Mouse (Mus musculus) midbrain, embryonic 11.5 days (tissue): ENCODE measurements around the gene Ccdc183. TPM values are rescaled to one million over a fixed set of nuclear protein-coding genes. Genes with fewer than 3 reads are reported as not detected.

Experiments used
- ATAC-seq: fragments of 200-750 bp; cut with Nextera tagmentation; 2 replicates; pipeline ENCODE4 v1.8.0; 2017; ENCODE audit warnings: moderate TSS enrichment, moderate library complexity; ENCODE audit not compliant: low FRiP score
- DNase-seq: peaks from one replicate; pipeline ENCODE4 v3.0.0; 2015; ENCODE audit warnings: low spot score; ENCODE audit errors: missing footprints
- H3K27ac ChIP-seq: fragments of 300-500 bp; sonication (generic); 2 replicates; pipeline ENCODE4 v1.5.1; 2014; ENCODE audit warnings: low read depth, low read length
- H3K27me3 ChIP-seq: fragments of 300-500 bp; sonication (generic); 2 replicates; pipeline ENCODE4 v1.6.1; 2014; ENCODE audit warnings: mild to moderate bottlenecking, low read length, moderate library complexity, mixed read lengths; ENCODE audit not compliant: control insufficient read depth, insufficient read depth
- H3K36me3 ChIP-seq: fragments of 300-500 bp; sonication (generic); 2 replicates; pipeline ENCODE4 v1.6.1; 2014; ENCODE audit warnings: mild to moderate bottlenecking, low read length, moderate library complexity, mixed read lengths; ENCODE audit not compliant: control insufficient read depth, insufficient read depth
- H3K4me1 ChIP-seq: fragments of 300-500 bp; sonication (generic); 2 replicates; pipeline ENCODE4 v1.6.1; 2014; ENCODE audit warnings: low read length; ENCODE audit not compliant: control insufficient read depth, insufficient read depth
- H3K4me2 ChIP-seq: fragments of 300-500 bp; sonication (generic); 2 replicates; pipeline ENCODE4 v1.6.1; 2014; ENCODE audit warnings: mild to moderate bottlenecking, moderate library complexity
- H3K4me3 ChIP-seq: fragments of 300-500 bp; sonication (generic); 2 replicates; pipeline ENCODE4 v1.5.1; 2014; ENCODE audit warnings: low read depth, low read length
- H3K9ac ChIP-seq: fragments of 300-500 bp; sonication (generic); 2 replicates; pipeline ENCODE4 v1.6.1; 2014; ENCODE audit warnings: low read length
- H3K9me3 ChIP-seq: fragments of 300-500 bp; sonication (generic); 2 replicates; pipeline ENCODE4 v1.6.1; 2016; ENCODE audit warnings: low read length; ENCODE audit not compliant: control insufficient read depth
- WGBS: fragments of 180-500 bp; shearing (Covaris S2); extraction: QIAGEN DNeasy Blood & Tissue Kit; methylation state at CpG from one replicate; pipeline ENCODE4 v1.1.7; 2014; 5-methylcytosine and 5-hydroxymethylcytosine counted together
- polyA plus RNA-seq: library from polyadenylated mRNA; unstranded; fragments of >200 nt; fragmentation: Nextera tagmentation; extraction: Ambion mirVana; gene quantifications from 2 replicates; pipeline ENCODE4 v1.2.1, GENCODE M21; 2014

The Ccdc183 gene
- polyA plus RNA-seq, 1 experiment from 2014 or later, result 0.25 TPM

GRCm38 (mm10) chr2:25654502-25654901, 37.0 kb upstream of the Ccdc183 start:
- H3K4me1 ChIP-seq, result no peaks in the 10 kb centered on the region
- DNase-seq (no peak), ATAC-seq (no peak)
- no peaks in the 10 kb centered on the region for H3K36me3 ChIP-seq
- no peak overlapping the region for H3K4me2 ChIP-seq
- no peak overlapping the region for H3K27ac ChIP-seq
- no peak overlapping the region for H3K4me3 ChIP-seq
- H3K9ac ChIP-seq, result no peak overlapping the region
- no peaks in the 10 kb centered on the region for H3K27me3 ChIP-seq
- WGBS, result 47% methylated on average over 1 of the region's 1 CpGs
- no peaks in the 10 kb centered on the region for H3K9me3 ChIP-seq

GRCm38 (mm10) chr2:25652902-25653301, 35.4 kb upstream of the Ccdc183 start, which contains the start of gene Lcn8:
Gene Lcn8, plus strand, starts transcription at chr2:25653120.
- H3K27ac ChIP-seq, result no peak within 1 kb of the TSS
- WGBS, result 83% methylated on average over 2 of the region's 2 CpGs

GRCm38 (mm10) chr2:25639890-25640289, 22.4 kb upstream of the Ccdc183 start:
- no peak for ATAC-seq
- Histone ChIP-seq H3K4me1 (no peaks in the 10 kb centered on the region), H3K36me3 (no peaks in the 10 kb centered on the region), H3K4me2 (no peak overlapping the region), H3K27ac (no peak overlapping the region), H3K9me3 (no peaks in the 10 kb centered on the region), H3K4me3 (no peak overlapping the region), H3K27me3 (no peaks in the 10 kb centered on the region), H3K9ac (no peak overlapping the region)
- DNase-seq, result peak; percentile 91
- WGBS, result 19% methylated on average over 6 of the region's 6 CpGs

More at GRCm38 (mm10) chr2:25652902-25653301, 35.4 kb upstream of the Ccdc183 start, which contains the start of gene Lcn8:
- no peaks in the 10 kb centered on the region for H3K36me3 ChIP-seq
- no peaks in the 10 kb centered on the region for H3K9me3 ChIP-seq
- H3K4me1 ChIP-seq, result no peaks in the 10 kb centered on the region
- H3K4me3 ChIP-seq, result no peak within 1 kb of the TSS
- no peak within 1 kb of the TSS for H3K4me2 ChIP-seq
- no peak for ATAC-seq
- DNase-seq, result no peak
- H3K27me3 ChIP-seq, result no peaks in the 10 kb centered on the region
- H3K9ac ChIP-seq, result no peak within 1 kb of the TSS

GRCm38 (mm10) chr2:25634046-25634445, 16.6 kb upstream of the Ccdc183 start:
- DNase-seq (no peak), ATAC-seq (no peak)
- Histone ChIP-seq H3K27me3 (no peaks in the 10 kb centered on the region), H3K4me2 (no peak overlapping the region), H3K9me3 (no peaks in the 10 kb centered on the region), H3K27ac (no peak overlapping the region), H3K36me3 (no peaks in the 10 kb centered on the region), H3K4me3 (no peak overlapping the region), H3K9ac (no peak overlapping the region), H3K4me1 (no peaks in the 10 kb centered on the region)
- WGBS, result 26% methylated on average over 1 of the region's 1 CpGs

- Histone ChIP-seq H3K4me2 (no peak overlapping the region), H3K27ac (no peak overlapping the region), H3K36me3 (no peaks in the 10 kb centered on the region), H3K4me1 (no peaks in the 10 kb centered on the region), H3K9me3 (no peaks in the 10 kb centered on the region), H3K9ac (no peak overlapping the region), H3K4me3 (no peak overlapping the region), H3K27me3 (no peaks in the 10 kb centered on the region)
- 83% methylated on average over 3 of the region's 3 CpGs for WGBS
- DNase-seq (no peak), ATAC-seq (no peak)
Observed at GRCm38 (mm10) chr2:25633616-25634015, 16.1 kb upstream of the Ccdc183 start.

- DNase-seq (no peak), ATAC-seq (no peak)
- no peaks in the 10 kb centered on the region for H3K9me3 ChIP-seq
- 52% methylated on average over 4 of the region's 4 CpGs for WGBS
- H3K27ac ChIP-seq, result no peak overlapping the region
- no peaks in the 10 kb centered on the region for H3K4me1 ChIP-seq
- H3K4me2 ChIP-seq, result no peak overlapping the region
- H3K9ac ChIP-seq, result no peak overlapping the region
- H3K36me3 ChIP-seq, result no peaks in the 10 kb centered on the region
- no peaks in the 10 kb centered on the region for H3K27me3 ChIP-seq
- H3K4me3 ChIP-seq, result no peak overlapping the region
Observed at GRCm38 (mm10) chr2:25628738-25629137, 11.3 kb upstream of the Ccdc183 start.

- no peak within 1 kb of the TSS for H3K4me2 ChIP-seq
- no peaks in the 10 kb centered on the region for H3K9me3 ChIP-seq
- H3K36me3 ChIP-seq, result no peaks in the 10 kb centered on the region
- no peaks in the 10 kb centered on the region for H3K4me1 ChIP-seq
- H3K9ac ChIP-seq, result no peak within 1 kb of the TSS
- H3K27ac ChIP-seq, result no peak within 1 kb of the TSS
- H3K27me3 ChIP-seq, result no peaks in the 10 kb centered on the region
- ATAC-seq (no peak), DNase-seq (no peak)
- 83% methylated on average over 6 of the region's 6 CpGs for WGBS
- no peak within 1 kb of the TSS for H3K4me3 ChIP-seq
Observed at GRCm38 (mm10) chr2:25627811-25628210, 10.3 kb upstream of the Ccdc183 start, which contains the start of gene Fcna. Gene Fcna, minus strand, starts transcription at chr2:25628030.

GRCm38 (mm10) chr2:25625986-25626385, 8.5 kb upstream of the Ccdc183 start:
- 81% methylated on average over 5 of the region's 5 CpGs for WGBS
- no peak overlapping the region for H3K27ac ChIP-seq
- no peaks in the 10 kb centered on the region for H3K9me3 ChIP-seq
- no peaks in the 10 kb centered on the region for H3K27me3 ChIP-seq
- ATAC-seq (no peak), DNase-seq (no peak)
- no peak overlapping the region for H3K4me2 ChIP-seq
- no peaks in the 10 kb centered on the region for H3K4me1 ChIP-seq
- H3K4me3 ChIP-seq, result no peak overlapping the region
- H3K36me3 ChIP-seq, result no peaks in the 10 kb centered on the region
- H3K9ac ChIP-seq, result no peak overlapping the region

- peak; percentile 97 for DNase-seq
- 5% methylated on average over 34 of the region's 34 CpGs for WGBS
- peak; percentile 93 for ATAC-seq
- H3K9ac ChIP-seq, result peak within 1 kb of the TSS; percentile 46
- no peaks in the 10 kb centered on the region for H3K4me1 ChIP-seq
- no peaks in the 10 kb centered on the region for H3K36me3 ChIP-seq
- peaks cover 10% of the 10 kb centered on the region for H3K27me3 ChIP-seq
- no peaks in the 10 kb centered on the region for H3K9me3 ChIP-seq
- H3K4me3 ChIP-seq, result peak within 1 kb of the TSS; percentile 35
- no peak within 1 kb of the TSS for H3K27ac ChIP-seq
- peak within 1 kb of the TSS; percentile 58 for H3K4me2 ChIP-seq
Observed at GRCm38 (mm10) chr2:25621229-25622200, 4.0 kb upstream of the Ccdc183 start, which contains the start of gene Tmem141. Gene Tmem141, minus strand, starts transcription at chr2:25622005.
